Mouse (Mus musculus) heart, postnatal 4 days (tissue): ENCODE data around the gene Pls3. TPM values are rescaled to one million over a fixed set of nuclear protein-coding genes. Genes with fewer than 3 reads are reported as not detected.
"Not testable (repeated sequence)": the region's sequence is repeated elsewhere in the genome, so short reads cannot be mapped to it uniquely, and the experiment has no call there.

ENCODE experiments used
- DNase-seq: peaks from one replicate; pipeline ENCODE4 v3.0.0; 2021
- total RNA-seq, 2 experiments: library from RNA; stranded (reverse); gene quantifications; 2 replicates each; pipeline ENCODE4 v1.2.3; 2021

The Pls3 gene
- total RNA-seq, 2 experiments from 2014 or later: 76.0 to 78.7 TPM

DNA sequence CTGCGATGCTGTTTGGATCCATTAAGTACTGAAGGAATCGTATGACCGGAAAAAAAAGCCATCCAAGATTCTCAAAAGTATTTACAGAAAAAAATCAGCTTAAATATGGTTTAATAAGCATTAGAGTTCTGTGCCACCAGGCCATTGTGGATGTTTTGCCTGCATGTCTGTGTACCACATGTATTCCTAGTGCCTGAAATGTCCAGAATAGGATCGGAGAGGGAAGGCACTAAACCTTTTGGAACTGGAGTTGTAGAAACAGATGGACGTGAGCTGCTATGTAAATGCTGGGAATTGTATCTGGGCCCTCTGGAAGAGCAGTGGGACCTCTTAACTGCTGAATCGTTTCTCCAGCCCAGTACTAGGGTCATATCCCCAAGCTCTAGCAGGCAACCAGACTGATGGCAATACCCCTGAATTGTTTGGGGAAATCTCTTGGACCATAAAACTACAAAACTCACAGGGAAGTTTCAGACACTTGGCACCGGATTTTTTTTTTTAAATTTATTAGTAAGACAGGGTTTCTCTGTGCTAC lies 110.1 kb downstream of the Pls3 start:
- no peak for DNase-seq

- DNase-seq: peak; percentile 61
Measured at GRCm38 (mm10) chrX:75764135-75764793, 110.7 kb downstream of the Pls3 start.

DNA sequence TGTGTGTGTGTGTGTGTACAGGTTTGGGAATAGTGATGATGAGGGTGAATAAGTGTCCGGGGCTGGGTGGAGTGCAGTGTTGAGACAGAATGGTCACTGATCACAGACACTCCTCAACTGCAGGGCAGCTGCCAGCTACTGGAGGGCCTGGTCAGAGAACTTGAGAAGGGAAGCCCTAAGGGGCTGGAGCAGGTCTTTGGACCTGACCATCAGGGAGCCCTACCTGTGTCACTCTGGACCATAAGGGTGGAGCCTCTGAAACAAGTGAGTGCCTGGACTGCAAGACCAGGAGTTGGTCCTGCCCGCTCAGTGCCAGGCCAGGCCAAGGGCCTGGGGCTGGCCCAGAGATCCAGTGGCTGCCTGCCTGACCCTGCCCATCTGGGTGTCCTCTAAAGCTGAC lies 115.5 kb downstream of the Pls3 start:
- DNase-seq: not testable (repeated sequence)

DNA sequence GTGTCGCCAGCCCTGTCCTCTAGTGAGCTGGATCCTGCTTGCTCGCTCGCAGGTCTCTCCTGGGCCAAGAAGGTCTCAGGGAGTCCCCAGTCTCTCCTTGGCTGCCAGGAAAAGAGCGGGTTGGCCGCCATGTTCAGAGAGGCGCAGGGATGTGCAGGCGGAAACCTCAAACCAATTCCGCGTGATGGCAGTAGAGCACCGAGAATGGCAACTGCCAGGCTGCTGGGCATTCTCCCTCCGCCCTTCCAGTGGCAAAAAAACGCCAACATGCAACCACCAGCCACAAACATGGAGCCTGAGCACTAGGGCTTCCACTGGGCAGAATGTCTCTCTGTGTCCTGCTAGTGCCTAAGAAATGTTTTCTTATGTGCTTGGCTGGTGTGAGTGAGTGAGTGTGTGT lies 115.9 kb downstream of the Pls3 start:
- DNase-seq: peak; percentile 90

GRCm38 (mm10) chrX:75757966-75758365 lies 117.0 kb downstream of the Pls3 start:
- peak; percentile 81 for DNase-seq

DNA sequence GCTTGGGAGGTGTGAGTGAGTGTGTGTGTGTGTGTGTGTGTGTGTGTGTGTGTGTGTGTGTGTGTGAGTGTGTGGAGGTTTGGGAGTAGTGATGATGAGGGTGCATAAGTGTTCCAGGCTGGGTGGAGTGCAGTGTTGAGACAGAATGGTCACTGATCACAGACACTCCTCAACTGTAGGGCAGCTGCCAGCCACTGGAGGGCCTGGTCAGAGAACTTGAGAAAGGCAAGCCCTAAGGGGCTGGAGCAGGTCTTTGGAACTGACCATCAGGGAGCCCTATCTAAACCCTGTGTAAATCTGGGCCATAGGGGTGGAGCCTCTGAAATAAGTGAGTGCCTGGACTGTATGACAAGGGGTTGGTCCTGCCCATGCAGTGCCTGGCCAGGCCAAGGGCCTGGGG lies 120.5 kb downstream of the Pls3 start:
- DNase-seq: peak; percentile 39

DNA sequence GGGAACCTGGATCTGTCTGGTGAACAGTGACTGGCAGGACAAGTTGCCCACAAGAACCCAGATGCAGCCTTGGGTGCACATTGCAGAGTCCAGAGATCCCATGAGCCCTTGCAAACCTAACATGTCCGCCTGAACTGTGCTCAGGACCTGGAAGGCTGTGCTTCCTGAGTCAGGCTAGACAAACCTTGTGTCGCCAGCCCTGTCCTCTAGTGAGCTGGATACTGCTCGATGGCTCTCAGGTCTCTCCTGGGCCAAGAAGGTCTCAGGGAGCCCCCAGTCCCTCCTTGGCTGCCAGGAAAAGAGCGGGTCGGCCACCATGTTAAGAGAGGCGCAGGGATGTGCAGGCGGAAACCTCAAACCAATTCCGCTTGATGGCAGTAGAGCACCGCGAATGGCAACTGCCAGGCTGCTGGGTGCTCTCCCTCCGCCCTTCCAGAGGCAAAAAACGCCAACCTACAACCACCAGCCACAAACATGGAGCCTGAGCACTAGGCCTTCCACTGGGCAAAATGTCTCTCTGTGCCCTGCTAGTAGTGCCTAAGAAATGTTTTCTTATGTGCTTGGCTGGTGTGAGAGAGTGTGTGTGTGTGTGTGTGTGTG lies 124.8 kb downstream of the Pls3 start:
- DNase-seq: peak; percentile 59

GRCm38 (mm10) chrX:75749312-75749711 lies 125.7 kb downstream of the Pls3 start:
- peak; percentile 80 for DNase-seq

- peak; percentile 87 for DNase-seq
Measured at GRCm38 (mm10) chrX:75744466-75744865, 130.5 kb downstream of the Pls3 start.

GRCm38 (mm10) chrX:75739464-75739863 lies 135.5 kb downstream of the Pls3 start:
- not testable (repeated sequence) for DNase-seq
